Mouse (Mus musculus) spleen, adult 18-20 months (tissue): ENCODE measurements around the gene Hic1.

Source experiments
- DNase-seq, 2 experiments: peaks; one replicate each; pipeline ENCODE4 v3.0.0; 2022; ENCODE audit warnings: mixed read lengths in 2 of 2

Gene Hic1

GRCm38 (mm10) chr11:75169405-75170080 lies at the start of gene Hic1:
Hic1 (minus strand) TSS chr11:75169519.
- DNase-seq, result no peak

GRCm38 (mm10) chr11:75214081-75214950 lies 45.0 kb upstream of the Hic1 start:
- no peak for DNase-seq

GRCm38 (mm10) chr11:75213372-75214080 lies 44.2 kb upstream of the Hic1 start:
- DNase-seq, result no peak

DNA sequence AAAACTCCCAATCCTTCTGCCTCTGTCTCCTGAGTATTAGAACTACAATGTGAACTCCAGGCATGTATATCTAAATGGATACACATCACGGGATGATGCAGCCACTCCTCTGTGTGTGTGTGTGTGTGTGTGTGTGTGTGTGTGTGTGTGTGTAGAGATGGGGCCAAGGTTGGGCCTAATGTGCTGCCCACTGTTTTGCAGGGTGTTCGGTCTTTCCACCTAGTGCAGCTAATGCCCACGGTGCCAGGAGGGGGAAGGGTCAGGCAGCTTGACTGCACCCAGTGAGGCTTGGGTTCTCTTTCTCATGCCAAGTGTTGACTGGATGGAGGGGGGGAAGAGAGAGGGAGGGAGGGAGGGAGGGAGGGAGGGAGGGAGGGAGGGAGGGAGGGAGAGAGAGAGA lies 43.6 kb upstream of the Hic1 start:
- DNase-seq, result no peak

DNA sequence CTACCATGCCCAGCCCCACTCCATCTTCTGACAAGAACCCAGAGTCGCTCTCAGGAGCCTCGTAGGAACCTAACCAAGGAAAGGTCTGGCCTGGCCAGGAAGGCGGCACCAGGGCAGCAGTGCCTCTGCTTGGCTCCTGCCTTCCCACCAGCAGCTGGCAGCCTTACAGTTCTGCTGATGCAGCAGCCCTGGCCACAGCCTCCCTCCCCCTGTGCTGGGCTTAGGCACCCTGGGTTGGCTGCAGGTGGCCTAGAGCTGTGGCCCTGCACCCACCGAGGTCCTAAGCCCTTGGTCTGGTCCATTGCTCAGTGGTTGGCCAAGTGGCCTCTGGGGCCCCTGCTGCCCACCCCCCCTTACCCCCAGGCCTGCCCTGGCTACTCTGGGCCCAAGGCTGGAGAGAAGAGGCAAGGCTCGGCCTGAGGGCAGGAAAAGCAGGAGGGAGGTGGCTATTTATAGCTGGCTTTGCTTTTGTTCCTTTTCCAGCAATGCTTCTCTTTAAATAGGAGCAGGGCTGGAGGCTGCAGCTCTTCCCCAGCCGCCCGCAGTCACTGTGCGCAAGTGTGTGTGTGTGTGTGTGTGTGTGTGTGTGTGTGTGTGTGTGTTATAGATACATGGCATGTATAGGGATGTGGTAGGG lies 42.8 kb upstream of the Hic1 start:
- DNase-seq, result no peak

DNA sequence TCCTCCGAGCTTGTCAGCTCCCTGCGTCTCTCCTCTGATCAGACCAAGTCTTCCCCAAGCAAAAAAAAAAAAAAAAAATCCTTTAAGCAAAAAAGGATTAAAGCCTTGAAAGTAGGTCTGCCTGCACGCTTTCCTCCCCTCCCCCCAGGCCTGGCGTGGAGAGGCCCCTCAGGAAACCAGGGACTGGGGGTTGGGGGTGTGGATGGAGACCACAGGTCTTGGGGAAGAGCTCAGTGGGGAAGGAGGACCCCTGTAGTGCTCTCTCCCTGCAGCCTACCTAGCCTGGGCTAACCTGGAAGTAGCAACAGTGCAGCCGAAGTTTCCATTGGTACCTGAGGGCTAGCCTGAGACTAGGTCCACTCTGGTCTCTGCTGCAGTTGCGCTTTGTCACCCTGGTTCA lies 41.4 kb upstream of the Hic1 start:
- no peak for DNase-seq

DNA sequence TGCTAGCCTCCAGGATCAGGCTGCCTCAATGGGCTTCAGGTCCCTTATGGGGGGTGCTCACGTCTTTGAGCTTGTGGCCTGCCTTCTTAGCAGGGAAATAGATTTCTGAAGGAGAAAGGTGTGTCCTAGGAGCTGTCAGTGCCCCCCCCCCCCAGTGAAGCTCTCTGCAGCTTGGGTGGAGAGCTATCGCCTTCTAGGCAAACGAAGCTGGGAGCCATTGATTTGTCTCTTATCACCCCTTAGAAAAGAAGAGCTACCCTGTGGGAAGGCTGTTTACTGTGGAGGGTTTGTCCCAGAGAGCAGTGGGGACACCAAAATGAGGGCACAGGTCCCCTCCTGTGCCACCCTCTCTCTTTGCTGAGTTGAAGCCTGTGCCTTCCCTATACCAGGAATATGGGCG lies 40.8 kb upstream of the Hic1 start:
- no peak for DNase-seq

DNA sequence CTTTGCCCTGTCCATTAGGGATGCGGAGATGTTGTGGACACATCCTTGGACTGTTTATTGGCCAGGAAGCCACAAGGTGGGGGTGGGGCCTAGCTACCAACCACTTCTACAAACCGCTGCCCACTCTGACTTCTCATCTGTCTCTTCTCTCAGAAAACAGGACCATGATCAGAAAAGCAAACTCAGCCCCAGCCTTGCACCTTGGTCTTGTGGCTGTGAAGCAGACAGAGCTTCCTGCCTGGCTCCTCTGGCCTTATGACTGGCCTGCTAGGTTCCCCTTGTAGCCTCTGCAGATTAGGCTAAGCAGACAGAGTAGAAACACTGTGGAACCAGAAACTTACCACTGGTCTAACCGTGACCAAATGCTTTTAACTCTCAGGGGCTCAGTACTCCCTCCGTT lies 40.0 kb upstream of the Hic1 start:
- no peak for DNase-seq

DNA sequence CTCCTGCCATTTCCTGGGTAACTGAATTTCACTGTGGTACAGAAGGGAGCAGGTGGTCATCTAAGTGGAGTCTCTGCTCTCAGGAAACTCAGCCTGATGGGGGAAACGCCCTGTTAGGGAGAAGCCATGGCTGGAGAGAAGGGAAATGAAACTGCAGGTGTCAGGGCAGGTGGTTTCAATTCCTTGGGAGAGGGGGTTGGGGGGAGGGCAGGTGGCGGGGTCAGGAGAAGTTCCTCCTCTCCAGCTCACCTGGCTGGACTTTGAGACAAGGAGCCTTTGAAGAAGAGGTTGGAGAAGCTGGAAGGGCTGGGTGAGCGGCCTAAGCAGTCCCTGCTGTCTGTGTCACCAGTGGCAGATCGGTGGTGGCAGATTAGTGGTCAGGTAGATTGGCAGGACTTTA lies 37.0 kb upstream of the Hic1 start:
- DNase-seq, result no peak

GRCm38 (mm10) chr11:75204472-75204871 lies 35.2 kb upstream of the Hic1 start:
- no peak for DNase-seq

GRCm38 (mm10) chr11:75203926-75204325 lies 34.6 kb upstream of the Hic1 start:
- no peak for DNase-seq

DNA sequence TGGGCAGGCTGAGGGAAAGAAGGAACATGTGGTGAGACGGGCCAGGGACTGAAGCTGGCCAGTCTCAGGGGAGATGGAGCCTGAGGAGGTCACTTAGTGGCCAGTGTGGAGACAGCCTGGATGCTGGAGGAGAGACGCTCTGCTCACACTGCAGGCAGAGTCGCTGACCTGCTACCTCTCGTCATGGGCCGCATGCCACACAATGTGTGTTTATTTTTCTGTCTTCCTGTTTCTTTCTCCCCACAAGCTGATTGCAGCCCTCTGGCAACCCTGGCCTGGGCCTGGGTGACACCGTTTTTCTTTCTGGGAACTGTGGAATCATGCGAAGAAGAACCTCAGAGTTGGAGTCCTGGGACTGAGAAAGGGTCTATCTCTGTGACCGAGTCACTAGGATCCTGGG lies 32.4 kb upstream of the Hic1 start:
- no peak for DNase-seq

- DNase-seq, result no peak
These were observed 31.6 kb upstream of the Hic1 start for GRCm38 (mm10) chr11:75200935-75201334.

DNA sequence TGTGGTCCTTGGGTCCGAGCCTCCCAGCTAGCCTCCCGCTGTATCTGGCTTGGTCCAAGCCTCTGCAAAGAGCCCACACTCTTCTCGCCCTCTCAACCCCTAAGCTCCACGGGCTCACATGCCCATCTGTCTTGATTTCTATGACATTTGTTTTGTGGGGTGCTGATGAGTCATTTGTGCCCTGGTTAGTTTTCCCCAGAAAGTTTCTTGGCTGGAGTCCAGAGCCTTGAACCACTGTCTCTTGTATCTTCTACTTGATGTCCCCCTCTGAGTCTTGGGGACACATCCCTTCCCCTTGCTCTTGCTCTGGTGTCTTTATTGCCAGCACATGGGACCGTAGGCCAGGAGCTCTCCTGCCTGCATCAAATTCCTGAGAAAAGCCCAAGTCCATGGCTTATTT lies 30.6 kb upstream of the Hic1 start:
- no peak for DNase-seq

DNA sequence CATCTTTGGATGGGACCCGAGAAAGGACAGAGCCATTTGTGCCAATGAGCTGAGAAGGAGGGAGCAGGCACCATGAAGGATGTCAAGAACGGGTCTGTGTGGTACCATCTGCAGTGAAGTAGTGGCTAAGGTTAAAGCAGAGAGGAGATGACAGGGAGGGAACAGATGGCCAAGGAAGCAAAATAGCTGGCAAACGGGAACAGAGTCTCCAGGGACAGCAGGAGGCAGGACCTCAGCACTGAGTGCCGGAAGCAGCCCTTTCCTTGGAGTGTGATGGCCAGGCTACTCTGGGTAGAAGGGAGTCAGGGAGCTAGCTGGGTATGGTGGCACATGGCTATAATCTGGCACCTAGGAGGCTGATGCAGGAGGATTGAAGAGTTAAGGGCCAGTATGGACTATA lies 29.5 kb upstream of the Hic1 start:
- no peak for DNase-seq

DNA sequence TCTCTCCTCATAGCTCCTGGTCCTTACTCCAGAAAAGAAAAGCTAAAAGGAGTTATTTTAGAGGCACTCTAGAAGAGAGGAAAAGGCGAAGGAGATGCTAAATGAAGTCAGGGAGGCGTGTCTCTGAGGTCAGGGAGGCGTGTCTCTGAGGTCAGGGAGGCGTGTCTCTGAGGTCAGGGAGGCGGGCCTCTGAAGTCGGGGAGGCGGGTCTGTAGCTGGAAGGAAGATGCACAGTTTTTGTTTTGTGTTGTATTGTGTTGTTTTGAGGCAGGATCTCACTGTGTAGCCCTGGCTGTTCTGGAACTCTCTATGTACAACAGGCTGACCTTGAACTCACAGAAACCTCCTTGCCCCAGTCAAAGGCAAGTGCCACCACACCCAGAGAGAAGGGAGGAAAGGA lies 28.6 kb upstream of the Hic1 start:
- no peak for DNase-seq

DNA sequence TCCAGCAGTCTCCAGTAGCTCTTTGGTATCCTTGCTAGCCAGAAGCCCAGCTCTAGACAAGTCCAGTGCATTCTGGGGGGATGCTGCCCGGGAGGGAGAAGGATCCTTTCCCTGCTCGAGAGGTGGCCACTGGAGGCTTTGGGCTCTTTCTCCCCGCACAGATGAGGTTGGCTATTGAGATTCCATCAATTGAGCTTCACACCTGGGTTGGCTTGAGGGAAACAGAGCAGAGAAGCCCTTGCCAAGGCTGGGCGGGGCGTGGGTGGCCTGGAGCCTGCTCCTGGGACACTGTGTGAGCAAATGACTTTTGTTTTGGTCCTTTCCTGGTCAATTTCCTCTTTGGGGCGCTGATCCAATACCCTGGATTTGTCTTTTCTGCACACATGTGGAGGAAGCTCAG lies 26.8 kb upstream of the Hic1 start:
- no peak for DNase-seq

DNA sequence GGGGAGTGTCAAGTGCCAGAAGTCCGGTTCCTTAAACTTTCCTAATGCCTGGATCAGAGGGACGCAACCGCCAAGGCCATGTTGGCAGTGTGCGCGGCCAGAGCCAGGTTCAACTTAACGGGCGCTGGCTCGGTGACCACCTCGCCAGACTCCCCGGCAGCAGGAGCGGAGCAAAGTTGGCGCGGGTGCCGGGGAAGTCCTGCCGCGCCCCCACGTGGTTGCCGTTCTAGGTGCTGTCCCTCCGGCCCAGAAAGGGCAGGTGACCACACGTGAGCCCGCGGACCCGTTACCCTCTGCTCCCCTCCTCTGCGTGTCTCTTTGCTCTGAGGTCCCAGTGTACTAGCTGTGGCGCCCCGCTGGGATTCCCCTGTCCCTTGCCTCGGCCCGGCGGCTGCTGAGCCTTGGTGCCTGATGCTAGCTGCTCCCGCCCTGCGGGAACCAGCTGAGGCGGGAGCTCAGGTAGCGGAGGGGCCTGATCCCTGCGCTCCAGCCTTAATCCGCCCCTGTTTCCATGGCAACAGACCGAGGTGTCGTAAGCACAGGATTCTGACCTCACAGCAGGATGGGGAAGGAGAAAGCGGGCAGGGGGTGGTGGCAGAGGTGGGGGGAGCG lies 25.6 kb upstream of the Hic1 start:
- DNase-seq, result peak; percentile 30 to 66

DNA sequence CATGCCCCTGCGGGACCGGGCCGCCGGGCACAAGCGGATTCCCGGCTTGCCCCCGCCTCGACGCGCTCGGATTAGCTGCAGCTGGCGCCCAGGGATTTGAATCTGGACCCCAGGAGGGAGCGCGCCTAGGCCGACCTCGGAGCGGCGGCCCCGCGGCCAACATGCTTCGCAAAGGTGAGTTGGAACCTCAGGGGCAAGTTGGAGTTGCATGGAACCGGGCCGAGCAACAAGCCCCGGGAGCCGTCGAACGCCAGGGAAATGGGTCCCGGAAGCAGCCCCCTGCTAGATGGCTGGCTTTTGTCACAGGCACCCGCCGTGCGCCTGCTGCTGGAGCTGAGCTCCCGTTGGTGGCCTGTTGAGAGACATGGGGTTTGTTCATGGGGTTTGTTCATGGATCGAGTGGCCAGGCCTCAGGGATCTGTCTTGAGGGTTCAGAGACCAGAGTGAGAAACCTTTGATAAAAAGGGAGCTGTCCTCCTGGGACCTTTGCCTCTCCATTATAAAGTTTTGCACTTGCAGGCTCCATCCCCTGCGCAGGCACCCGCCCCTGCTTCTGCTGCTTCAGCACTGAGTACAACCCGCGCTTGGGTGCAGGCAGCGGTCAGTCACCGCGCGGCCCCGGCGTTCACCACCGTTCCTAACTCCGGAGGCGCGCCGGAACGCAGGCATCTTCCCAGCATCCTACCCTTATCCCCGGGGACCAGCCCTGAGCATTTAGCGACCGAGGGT lies 25.0 kb upstream of the Hic1 start:
- peak in 1 of 2 experiments; percentile 31 for DNase-seq

GRCm38 (mm10) chr11:75193256-75194071 lies 24.1 kb upstream of the Hic1 start, which contains the start of gene Rtn4rl1:
Rtn4rl1 (plus strand) TSS chr11:75193783.
- DNase-seq, result peak; percentile 63 to 72
